Mouse (Mus musculus) myocyte (in vitro differentiated cells): ENCODE data around the gene Ciart. TPM values are rescaled to one million over a fixed set of nuclear protein-coding genes. Genes with fewer than 3 reads are reported as not detected.
A peak's percentile ranks its signal among the peaks of the same experiment; 100 is the strongest.

Source experiments
- H3K27me3 ChIP-seq: one replicate; pipeline ENCODE4 v1.6.1; 2011; ENCODE audit not compliant: control insufficient read depth, insufficient read depth, insufficient read length
- H3K36me3 ChIP-seq: one replicate; pipeline ENCODE4 v1.6.1; 2011; ENCODE audit not compliant: control insufficient read depth, insufficient read depth
- H3K4me2 ChIP-seq: one replicate; pipeline ENCODE4 v1.6.1; 2011; ENCODE audit warnings: low read depth, control low read depth
- H3K4me3 ChIP-seq: one replicate; pipeline ENCODE4 v1.5.1; 2011; ENCODE audit warnings: mild to moderate bottlenecking, control low read depth, moderate library complexity
- H3K79me2 ChIP-seq: one replicate; pipeline ENCODE4 v1.6.1; 2011; ENCODE audit not compliant: control insufficient read depth, insufficient read depth
- H3ac ChIP-seq: one replicate; pipeline ENCODE4 v1.6.1; 2011; ENCODE audit not compliant: control insufficient read depth, insufficient read length
- CEBPB ChIP-seq: IDR thresholded peaks from 2 replicates; pipeline ENCODE4 v1.6.1; 2011; ENCODE audit warnings: mild to moderate bottlenecking, moderate library complexity; ENCODE audit not compliant: poor library complexity, insufficient read depth, severe bottlenecking
- E2F4 ChIP-seq: IDR thresholded peaks from one replicate; pipeline ENCODE4 v1.6.1; 2011; ENCODE audit warnings: mild to moderate bottlenecking, control low read depth, moderate library complexity; ENCODE audit not compliant: insufficient read depth
- MAX ChIP-seq: IDR thresholded peaks from one replicate; pipeline ENCODE4 v1.6.1; 2011; ENCODE audit warnings: low read depth, mild to moderate bottlenecking, control low read depth
- MYOD1 ChIP-seq, 3 experiments: IDR thresholded peaks; one replicate each; pipeline ENCODE4 v1.6.1; 2011; ENCODE audit warnings: control low read depth in 2 of 3, low read depth in 2 of 3, mild to moderate bottlenecking in 2 of 3, moderate library complexity in 1 of 3; ENCODE audit not compliant: insufficient read length in 2 of 3, control insufficient read depth in 1 of 3
- MYOG ChIP-seq, 3 experiments: IDR thresholded peaks; one replicate each; pipeline ENCODE4 v1.6.1; 2011; ENCODE audit warnings: control low read depth in 2 of 3, low read depth in 2 of 3, mild to moderate bottlenecking in 2 of 3; ENCODE audit not compliant: insufficient read length in 2 of 3, control insufficient read depth in 1 of 3, insufficient read depth in 1 of 3
- POLR2A ChIP-seq: IDR thresholded peaks from one replicate; pipeline ENCODE4 v1.6.1; 2011; ENCODE audit warnings: low read depth, mild to moderate bottlenecking, control low read depth, moderate library complexity; ENCODE audit not compliant: insufficient read length
- POLR2AphosphoS2 ChIP-seq: IDR thresholded peaks from one replicate; pipeline ENCODE4 v1.6.1; 2011; ENCODE audit warnings: low read depth, control low read depth; ENCODE audit not compliant: insufficient read length
- REST ChIP-seq: IDR thresholded peaks from one replicate; pipeline ENCODE4 v1.6.1; 2011; ENCODE audit warnings: mild to moderate bottlenecking, control low read depth, moderate library complexity; ENCODE audit not compliant: insufficient read depth, insufficient read length
- SRF ChIP-seq: IDR thresholded peaks from one replicate; pipeline ENCODE4 v1.6.1; 2011; ENCODE audit warnings: low read depth; ENCODE audit not compliant: control insufficient read depth, insufficient read length
- TCF12 ChIP-seq: IDR thresholded peaks from one replicate; pipeline ENCODE4 v1.6.1; 2011; ENCODE audit warnings: mild to moderate bottlenecking, control low read depth; ENCODE audit not compliant: poor library complexity, insufficient read depth, severe bottlenecking
- TCF3 ChIP-seq: IDR thresholded peaks from one replicate; pipeline ENCODE4 v1.6.1; 2011; ENCODE audit warnings: low read depth, control low read depth; ENCODE audit not compliant: insufficient read length
- USF1 ChIP-seq: IDR thresholded peaks from one replicate; pipeline ENCODE4 v1.6.1; 2011; ENCODE audit warnings: low read depth, mild to moderate bottlenecking, control low read depth, moderate library complexity
- polyA plus RNA-seq: library from polyadenylated mRNA; unstranded; fragments of >200 nt; fragmentation: generic; extraction: Trizol; gene quantifications from one replicate; pipeline ENCODE4 v1.2.1, GENCODE M21; 2012; ENCODE audit warnings: missing spikeins

The Ciart gene
- polyA plus RNA-seq, 1 experiment = 22.4 TPM

DNA sequence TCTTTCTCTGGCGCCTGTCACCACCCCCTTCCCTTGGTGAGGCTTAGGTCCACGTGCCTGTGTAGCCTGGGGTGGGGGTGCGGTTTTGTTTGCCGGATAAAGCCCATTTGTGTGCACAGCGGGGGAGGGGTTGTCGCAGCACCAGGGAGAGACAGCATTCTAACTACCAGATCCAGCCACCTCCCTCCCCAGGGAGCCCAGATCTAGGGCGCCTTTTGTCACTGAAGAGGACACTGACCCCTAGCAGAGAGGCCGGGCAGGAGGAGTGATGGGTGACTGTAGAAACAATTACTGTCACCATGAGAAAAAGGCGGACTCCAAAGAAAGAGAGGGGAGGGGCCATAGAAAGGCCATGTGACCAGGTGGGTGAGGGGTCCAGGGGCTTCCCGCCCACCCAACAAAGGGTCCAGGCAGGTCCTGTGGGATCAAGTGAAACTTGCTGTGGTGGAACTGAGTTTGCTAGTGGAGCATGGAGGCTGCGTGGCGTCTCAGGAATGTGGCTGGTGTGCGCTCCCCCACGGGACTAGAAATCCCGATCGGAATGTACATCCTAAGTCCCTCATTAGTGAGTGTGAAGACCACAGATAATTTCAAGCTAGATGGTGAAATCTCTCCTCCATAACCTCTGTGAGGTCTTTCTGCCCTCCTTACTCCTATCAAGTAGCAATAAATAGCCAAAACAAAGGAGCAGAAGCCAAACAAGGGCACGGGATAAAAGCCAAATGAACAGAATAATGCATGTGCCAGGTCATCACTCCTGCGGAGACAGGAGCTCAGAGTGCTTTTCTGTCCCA lies 23.3 kb upstream of the Ciart start:
- H3K79me2 ChIP-seq = no peaks in the 10 kb centered on the region
- peak overlapping the region; percentile 91 for H3K4me2 ChIP-seq
- peaks cover 19% of the 10 kb centered on the region for H3K27me3 ChIP-seq
- no peak overlapping the region for H3ac ChIP-seq
- no peaks in the 10 kb centered on the region for H3K36me3 ChIP-seq
- TF ChIP-seq USF1 (peak; percentile 75), TCF3 (no peak), CEBPB (no peak), MAX (no peak), MYOG (IDR thresholded peaks at IDR 0.05; ENCODE audit: control insufficient read depth in 1 of 3, insufficient read depth in 1 of 3, insufficient read length in 2 of 3, low read depth in 2 of 3) (no peak)
- H3K4me3 ChIP-seq = no peak overlapping the region

DNA sequence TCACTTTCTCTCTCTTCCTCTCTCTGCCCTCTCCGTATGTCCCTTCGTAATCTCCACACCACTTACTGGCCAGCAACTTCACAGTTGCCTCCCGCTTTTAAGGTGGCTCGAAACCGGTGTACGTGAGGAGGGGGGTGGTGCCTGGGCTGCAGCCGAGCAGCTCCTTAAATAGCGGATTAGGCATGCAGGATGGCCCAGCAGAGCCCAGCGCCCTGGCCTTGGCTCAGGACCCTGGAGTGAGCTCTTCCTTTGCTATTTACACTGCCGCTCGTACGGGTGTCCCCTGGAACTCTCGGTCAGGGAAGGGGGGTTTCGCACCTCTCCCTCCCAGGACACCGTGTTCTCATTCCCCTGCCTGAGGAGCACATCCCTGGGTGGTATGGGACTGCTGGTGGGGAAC lies 22.5 kb upstream of the Ciart start, which contains the start of gene Car14:
Gene Car14 (minus strand): TSS at position 124 of the 400 bp plus-strand sequence.
- Histone ChIP-seq H3K4me3 (no peak within 1 kb of the TSS), H3K79me2 (no peaks in the 10 kb centered on the region), H3ac (no peak within 1 kb of the TSS), H3K4me2 (peak within 1 kb of the TSS; percentile 91), H3K27me3 (peaks cover 17% of the 10 kb centered on the region), H3K36me3 (no peaks in the 10 kb centered on the region)
- TF ChIP-seq REST (no peak), MAX (no peak)

DNA sequence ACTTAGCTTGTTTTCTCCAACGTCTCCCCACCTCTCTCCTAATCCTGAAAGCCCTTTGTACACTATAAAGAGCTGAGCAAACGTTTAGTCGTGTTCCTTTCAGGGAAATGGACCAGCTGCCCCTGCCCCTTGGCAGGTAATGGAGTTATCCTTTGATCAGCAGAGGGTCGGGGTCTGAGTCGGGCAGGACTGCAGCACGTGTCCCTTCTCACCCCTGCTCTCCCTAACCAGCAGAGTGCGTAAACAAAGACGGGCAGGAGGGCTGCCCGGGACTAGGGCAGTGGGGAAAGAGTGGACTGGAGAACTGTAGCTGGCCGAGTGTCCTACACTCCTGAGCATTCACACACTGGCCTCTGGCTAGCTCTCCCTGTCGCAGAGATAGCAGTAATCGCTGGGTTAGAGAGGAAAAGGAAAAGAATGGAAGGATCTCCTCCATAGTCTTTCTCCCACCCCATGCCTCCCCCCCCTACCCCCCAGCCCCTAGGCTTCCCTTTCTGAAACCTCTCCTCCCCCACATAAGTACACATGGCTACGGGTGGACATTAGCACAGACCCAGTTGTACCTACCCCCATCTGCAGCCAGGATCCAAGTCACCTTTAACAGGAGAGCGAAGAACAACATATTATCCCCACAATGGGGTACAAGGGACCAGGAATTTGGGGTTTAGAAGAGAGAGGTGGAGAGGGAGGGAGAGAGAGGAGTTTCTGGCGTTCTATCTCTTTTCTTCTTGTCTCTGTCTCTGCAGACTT lies 21.9 kb upstream of the Ciart start:
- H3K4me3 ChIP-seq = no peak overlapping the region

DNA sequence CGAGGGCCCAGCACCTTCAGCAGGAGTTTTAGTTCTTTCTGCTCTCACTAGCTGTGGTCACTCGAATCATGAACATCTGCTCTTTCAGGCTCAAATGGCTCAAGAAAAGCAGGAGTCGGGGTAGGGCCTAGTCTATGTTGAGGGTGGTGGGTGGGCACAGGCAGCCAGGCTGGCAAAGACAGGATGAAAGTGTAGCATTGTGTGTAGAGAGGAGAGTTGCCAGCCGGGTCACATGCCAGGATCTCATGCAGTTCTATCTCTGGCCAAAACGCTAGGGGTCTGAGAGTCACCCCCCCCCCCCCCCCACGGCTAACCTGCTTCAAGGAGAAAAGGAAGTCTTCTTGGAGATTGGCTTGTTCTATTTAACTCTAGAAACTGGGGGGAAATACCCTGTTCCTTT lies 20.6 kb upstream of the Ciart start:
- peaks cover 13% of the 10 kb centered on the region for H3K27me3 ChIP-seq
- H3ac ChIP-seq = no peak overlapping the region
- no peaks in the 10 kb centered on the region for H3K79me2 ChIP-seq
- no peaks in the 10 kb centered on the region for H3K36me3 ChIP-seq
- TF ChIP-seq TCF12 = no peak
- no peak for TF ChIP-seq MAX
- TF ChIP-seq POLR2AphosphoS2 = no peak
- no peak for TF ChIP-seq E2F4
- TF ChIP-seq MYOD1 (IDR thresholded peaks at IDR 0.05; ENCODE audit: control insufficient read depth in 1 of 3, insufficient read length in 2 of 3, low read depth in 2 of 3) = no peak
- no peak for TF ChIP-seq TCF3
- no peak for TF ChIP-seq REST
- no peak for TF ChIP-seq POLR2A
- TF ChIP-seq SRF = no peak
- TF ChIP-seq CEBPB = no peak
- H3K4me3 ChIP-seq = no peak overlapping the region
- H3K4me2 ChIP-seq = no peak overlapping the region

More for the DNA sequence above, 21.9 kb upstream of the Ciart start:
- Histone ChIP-seq H3K4me2 (no peak overlapping the region), H3K27me3 (peaks cover 13% of the 10 kb centered on the region), H3ac (no peak overlapping the region), H3K79me2 (no peaks in the 10 kb centered on the region), H3K36me3 (no peaks in the 10 kb centered on the region)
- TF ChIP-seq MYOD1 (IDR thresholded peaks at IDR 0.05; ENCODE audit: control insufficient read depth in 1 of 3, insufficient read length in 2 of 3, low read depth in 2 of 3) (no peak), SRF (no peak), POLR2AphosphoS2 (no peak), E2F4 (no peak), POLR2A (no peak), MAX (no peak), REST (no peak), USF1 (no peak), CEBPB (no peak), TCF12 (no peak), TCF3 (no peak), MYOG (IDR thresholded peaks at IDR 0.05; ENCODE audit: control insufficient read depth in 1 of 3, insufficient read depth in 1 of 3, insufficient read length in 2 of 3, low read depth in 2 of 3) (no peak)

DNA sequence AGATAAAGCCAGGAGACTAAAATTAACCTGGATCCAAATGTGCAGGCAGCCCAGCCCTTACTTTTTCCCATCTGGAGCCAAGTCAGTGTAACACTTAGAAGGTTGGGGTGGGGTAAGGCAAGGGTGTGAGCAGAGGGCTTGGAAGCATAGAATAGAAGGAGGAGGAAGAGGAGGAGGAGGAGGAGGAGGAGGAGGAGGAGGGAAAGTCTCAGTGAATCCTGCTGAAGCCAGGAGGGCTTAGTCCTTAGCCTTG lies 20.2 kb upstream of the Ciart start:
- no peak overlapping the region for H3K4me2 ChIP-seq
- H3K4me3 ChIP-seq = no peak overlapping the region

More for the DNA sequence above, 20.2 kb upstream of the Ciart start:
- Histone ChIP-seq H3K27me3 (peaks cover 13% of the 10 kb centered on the region), H3ac (no peak overlapping the region), H3K36me3 (no peaks in the 10 kb centered on the region), H3K79me2 (no peaks in the 10 kb centered on the region)
- TF ChIP-seq POLR2A (no peak), MAX (no peak), TCF3 (no peak), TCF12 (no peak), SRF (no peak), CEBPB (no peak), MYOG (IDR thresholded peaks at IDR 0.05; ENCODE audit: control insufficient read depth in 1 of 3, insufficient read depth in 1 of 3, insufficient read length in 2 of 3, low read depth in 2 of 3) (no peak), MYOD1 (IDR thresholded peaks at IDR 0.05; ENCODE audit: control insufficient read depth in 1 of 3, insufficient read length in 2 of 3, low read depth in 2 of 3) (no peak), USF1 (no peak), REST (no peak), E2F4 (no peak), POLR2AphosphoS2 (no peak)
